Mouse (Mus musculus) R1 (cell line): Measurements from ENCODE around the gene Wasf3.
"Not testable (repeated sequence)": the region's sequence is repeated elsewhere in the genome, so short reads cannot be mapped to it uniquely, and the experiment has no call there.

Experiments
- DNase-seq: peaks from one replicate; pipeline ENCODE4 v3.0.0-alpha.2; 2018; ENCODE audit warnings: low read depth, low spot score

Wasf3 gene

DNA sequence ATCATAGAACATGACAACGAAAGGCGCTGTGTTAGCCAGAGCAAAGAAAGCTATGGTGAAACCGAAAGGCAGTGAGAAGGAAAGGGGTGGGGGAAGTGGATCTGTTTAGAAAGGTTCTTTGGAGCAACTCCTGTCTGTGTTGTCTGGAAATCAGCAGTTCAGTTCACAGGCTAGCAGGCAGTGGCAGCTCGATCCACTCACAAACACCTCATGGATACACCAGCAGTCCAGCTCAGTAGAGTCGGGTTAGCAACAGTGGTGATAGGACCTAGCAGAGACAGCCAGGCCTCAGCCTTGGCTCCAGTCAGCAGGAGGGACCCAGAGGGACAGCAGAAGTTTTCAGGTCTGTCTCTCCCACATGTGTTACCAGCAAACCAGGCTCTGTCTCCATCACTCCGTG lies 16.2 kb downstream of the Wasf3 start:
- DNase-seq, result not testable (repeated sequence)

DNA sequence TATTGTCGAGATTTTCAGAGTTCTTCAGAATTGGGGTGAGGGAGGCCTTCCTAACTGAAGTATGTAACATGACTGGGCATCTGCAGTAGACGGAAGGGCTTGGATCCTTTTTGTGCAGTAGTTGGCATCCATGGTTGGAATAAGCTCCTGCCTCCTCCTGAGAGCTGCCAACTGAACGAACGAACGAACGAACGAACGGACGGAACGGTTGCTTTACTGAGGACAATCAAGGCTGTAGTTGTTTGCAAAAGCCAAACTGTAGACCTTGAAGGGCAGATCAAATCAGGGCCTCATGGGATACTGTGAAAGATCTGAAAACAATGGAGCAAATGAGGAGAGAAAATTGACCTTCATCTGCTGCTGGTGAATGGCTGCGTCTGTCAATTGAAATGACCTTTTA lies 17.5 kb downstream of the Wasf3 start:
- no peak for DNase-seq

DNA sequence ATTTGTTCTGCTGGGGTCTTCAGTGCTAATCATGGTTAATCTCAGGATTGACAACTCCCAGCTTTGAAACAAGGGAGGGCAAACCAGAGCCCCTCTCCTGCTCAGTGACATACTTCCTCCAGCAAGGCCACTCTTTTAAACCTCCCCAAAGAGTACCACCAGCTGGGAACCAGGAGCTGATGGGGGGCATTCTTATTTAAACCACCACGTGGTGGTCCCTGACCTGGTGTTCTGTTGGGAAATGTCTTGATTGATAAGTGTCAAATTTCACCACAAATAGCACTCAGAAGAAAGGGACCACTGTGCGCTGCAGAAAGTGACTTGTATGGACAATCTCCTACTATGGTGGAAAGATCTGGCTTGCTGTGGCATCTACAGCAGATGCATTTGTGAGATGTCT lies 19.1 kb downstream of the Wasf3 start:
- no peak for DNase-seq

DNA sequence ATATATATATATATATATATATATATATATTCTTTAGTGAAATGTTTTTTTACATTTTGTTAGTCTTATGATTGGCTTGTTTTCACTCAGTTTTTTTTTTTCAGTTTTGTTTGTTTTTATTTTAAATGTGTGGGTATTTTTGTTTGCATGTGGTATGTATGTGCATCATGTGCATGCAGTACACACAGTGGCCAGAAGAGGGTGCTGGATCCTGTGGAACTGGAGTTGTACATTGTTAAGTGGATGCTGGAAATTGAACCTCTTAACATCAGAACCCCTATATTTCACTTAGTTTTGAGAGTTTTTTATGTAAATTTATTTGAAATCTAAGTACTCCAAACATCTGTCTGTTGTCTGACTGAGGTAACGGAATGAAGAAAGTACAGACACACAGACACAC lies 21.3 kb downstream of the Wasf3 start:
- peak; percentile 70 for DNase-seq

DNA sequence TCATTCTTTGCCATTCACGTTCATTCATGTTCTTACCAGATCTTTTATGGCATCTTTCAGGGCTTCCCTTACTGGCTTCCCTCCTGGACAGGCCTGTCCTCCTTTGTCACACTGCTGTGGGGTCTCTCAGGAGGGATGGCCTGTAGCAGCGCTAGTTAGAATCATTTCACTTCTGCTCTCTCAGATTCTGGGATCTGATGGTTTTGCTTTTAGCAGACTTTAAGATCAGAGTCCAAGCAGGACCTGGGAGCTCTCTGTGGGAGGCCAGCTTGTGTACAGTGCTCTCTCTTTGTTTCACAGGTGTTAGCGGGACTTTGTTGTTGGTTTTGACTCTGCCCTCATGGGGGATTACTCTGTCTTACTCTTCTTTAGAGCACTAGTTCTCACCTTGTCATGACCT lies 23.0 kb downstream of the Wasf3 start:
- peak; percentile 75 for DNase-seq

DNA sequence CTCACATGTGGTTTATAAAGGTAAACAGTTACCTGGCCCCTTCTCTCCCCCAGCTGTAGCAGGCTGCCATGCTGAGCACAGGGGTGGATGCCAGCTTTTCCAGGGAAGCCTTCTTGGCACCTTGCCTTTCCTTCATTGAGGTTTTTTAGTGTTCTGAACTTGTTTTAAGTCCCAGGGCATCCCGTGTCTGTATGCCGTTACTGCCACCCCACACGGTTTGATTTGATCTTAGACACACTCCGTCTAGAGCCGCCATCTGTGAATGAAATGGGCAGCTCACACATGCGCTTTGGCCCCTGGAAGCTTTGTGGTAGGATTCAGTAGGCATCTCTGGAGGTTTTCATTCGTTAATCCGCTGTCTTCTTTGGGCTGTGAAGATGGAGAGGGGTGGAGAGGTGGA lies 23.8 kb downstream of the Wasf3 start:
- no peak for DNase-seq

DNA sequence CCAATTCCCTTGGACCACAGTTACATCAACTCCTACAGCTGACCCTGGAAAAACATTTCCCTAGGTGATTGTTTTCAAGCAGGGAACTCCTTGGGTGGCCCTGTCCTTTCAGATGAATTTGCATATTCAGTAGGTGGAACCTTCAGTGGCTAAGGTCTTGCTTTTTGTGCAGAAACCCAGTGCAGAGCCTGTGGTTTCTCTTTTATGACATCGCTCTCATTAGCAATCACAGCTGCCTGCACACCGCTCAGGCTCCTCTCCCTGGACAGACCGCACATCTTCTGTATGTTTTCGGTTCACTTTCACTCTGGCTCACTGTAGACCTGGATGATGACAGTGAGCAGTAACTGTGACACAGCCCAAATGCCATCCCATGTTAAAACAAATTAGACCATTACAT lies 26.0 kb downstream of the Wasf3 start:
- peak; percentile 41 for DNase-seq

DNA sequence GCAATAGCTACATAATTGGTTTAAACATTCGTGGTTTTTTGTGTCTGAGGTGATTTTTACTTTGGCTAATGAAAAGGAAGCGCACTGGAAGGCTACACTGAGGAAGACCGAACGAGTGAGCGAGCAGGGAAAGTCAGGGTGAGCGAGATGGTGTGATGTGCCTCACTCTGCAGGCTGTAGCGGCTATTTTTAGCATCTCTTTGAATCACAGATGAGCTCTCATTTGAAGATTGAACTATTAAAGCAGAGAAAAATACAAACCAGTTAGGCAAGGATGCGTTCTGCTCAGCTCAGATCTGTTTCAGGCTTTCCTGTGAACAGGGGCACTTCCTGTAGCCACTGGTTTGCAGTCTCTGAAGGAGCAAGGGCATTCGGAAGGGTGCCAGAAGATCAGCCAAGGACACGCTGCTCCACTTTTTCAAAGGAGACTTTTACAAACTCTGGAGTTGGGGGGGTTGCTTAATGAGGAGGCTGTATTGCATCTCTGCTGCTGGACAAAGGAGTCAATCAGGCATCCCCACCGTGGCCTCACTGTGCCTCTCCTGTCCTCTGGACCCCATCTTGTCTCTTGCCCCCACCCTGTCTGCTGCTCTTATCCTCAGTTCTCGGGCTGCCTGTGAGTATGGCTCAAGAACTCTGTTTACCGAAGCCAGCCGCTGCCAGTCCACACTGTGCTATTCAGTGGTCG lies 28.1 kb downstream of the Wasf3 start:
- DNase-seq, result no peak

DNA sequence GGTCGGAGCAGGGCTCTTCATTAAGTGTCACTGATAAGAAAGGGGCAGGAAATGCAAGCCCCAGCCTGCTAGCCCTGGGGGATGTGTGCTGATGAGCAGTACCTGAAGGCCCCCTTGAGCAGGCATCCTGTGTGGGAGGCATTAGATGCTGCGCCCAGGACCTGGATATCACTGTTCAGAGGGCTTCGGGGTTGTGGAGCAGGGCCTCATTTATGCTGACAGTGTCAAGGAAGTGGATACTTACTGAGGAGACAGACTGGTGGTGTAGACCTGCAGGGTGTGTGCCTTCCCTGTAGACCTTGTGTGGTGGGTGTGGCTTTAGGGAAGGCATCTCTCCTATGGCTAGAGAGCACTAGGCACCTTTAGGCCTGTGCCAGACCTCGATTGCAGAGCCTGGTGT lies 29.8 kb downstream of the Wasf3 start:
- no peak for DNase-seq

DNA sequence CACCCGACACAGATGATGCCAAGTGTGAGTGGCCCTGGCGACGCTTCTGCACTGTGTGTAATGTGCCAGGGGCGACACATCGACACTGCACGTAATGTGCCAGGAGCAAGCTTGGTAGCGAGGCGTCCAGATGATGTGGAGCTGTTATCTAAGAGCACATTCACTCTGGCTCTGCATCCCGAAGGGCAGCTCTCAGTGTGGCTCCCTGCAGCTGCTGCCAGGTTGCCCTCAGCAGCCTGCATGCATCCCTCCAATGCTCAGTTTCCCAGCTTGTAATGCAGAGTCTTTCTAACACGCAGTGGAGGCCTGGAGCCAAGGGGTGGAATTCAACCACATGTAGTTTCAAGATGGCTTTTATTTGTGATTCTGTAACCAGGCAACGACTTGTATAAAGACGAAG lies 30.4 kb downstream of the Wasf3 start:
- DNase-seq, result no peak

DNA sequence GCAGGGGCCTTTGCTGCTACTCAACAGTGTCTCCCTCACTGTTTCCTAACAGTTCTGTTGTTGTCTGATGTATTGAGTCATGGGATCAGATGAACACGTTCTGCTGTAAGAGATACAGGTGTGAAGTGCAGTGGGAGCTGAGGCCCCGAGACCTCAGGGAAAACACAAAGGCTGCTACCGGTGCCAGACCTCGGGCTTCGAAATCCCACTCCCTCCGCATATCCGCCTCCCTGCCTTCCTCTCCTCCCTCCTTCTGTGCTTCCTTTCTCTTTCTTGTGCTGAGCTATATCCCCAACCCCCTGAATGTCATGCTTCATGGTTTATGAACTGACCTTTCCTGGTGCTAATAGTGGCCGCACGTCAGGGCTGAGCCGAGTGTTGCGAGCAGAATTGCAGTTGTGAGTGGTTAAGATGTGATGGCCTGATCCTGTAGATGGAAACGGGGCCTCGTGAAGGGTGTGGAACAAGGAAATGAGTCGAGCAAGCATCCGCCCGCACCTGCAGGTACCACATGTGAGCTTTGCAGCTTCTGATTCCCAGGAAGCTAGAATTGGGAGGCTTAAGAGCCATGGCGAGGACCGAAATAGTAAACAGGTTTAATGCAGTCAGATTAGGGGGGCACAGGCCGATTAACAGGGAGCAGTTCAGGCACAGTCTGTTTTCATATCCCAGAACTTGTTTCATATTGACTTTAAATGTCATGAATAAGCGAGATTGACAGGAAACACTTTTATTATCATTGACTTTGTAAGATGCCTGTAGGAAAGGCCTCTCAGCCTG lies 31.7 kb downstream of the Wasf3 start:
- DNase-seq, result no peak

DNA sequence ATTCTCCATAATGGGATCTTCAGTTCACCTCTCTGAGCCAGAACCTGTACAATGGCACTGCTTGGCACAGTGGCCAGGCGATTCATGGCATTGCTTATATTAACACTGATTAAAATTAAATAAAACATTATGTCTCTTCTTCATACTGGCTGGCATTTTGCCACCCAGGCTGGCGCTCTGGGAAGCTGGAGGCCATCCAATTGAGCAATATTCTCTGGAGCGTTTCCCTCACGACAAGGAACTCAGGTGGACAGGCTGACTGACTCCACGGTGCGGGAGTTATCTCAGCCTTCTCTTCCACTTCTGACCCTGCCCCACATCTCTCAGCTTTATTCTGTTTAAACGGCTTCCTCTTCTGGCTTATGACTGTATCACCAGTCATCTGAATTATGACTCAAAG lies 33.3 kb downstream of the Wasf3 start:
- no peak for DNase-seq

DNA sequence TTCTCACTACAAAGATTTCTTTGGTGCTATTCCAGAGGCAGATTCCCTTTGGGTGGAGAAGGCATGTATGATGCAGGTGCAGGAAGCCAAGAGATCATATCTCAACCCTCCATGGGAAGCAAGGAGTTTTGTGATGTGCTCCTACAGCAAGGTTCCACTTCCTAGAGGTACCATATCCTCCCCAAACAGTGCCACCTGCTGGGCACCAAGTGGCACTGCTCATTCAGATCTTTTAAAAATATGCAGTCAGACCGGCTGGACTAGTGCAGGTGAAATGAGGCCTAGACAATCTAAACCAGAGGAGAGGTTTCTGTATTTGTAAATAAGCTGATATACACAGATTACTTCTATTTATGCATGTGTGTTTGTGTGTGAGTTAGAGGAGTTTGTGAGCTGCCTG lies 35.3 kb downstream of the Wasf3 start:
- DNase-seq, result peak; percentile 73

DNA sequence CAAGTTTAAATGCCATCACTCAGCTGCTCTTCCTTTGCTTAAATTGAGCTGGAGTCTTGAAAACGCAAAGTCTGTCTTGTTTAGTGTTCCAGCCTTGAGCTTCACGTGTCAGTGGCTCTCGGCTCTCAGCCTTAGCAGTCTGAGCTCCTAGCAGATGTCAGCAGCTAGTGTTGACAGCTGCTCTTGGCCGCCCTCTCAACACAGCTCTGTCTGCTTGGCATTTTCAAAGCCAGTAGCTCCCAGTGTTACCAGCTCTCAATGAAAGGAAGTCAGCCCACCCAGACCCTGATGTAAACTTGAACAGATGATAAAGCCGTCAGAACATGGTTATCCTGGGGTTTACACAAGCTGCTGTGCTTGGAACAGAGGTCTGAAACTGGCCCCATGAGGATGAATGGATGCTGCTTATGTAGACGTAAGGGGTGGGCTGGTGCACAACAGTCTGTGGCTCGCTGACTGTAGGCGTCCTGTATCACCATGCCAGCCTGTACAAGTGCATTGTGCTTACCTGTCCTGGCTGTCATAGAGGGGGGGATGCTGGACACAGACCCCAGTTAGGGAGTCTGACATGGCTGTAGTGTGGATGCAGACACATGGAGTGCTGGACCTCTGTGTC lies 40.0 kb downstream of the Wasf3 start:
- DNase-seq, result no peak

DNA sequence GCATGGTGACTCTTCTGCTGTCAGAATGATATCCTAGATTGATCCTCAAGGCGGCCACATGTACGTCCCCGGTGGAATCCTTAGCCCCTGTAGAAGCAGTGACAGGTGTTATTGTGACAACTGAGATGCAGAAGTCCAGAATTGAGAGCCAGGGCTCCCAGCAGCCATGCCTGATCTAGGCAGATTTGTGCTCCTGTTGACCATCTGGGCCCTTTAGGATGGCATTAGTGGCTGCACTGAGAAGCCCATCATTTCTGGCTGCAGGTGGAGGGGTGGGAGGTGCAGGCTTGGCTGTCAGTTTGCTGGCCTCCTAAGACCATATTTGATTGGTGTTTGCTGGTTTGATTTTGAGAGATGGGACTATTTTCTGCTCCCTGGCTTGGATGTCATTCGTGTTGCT lies 40.9 kb downstream of the Wasf3 start:
- DNase-seq, result no peak

DNA sequence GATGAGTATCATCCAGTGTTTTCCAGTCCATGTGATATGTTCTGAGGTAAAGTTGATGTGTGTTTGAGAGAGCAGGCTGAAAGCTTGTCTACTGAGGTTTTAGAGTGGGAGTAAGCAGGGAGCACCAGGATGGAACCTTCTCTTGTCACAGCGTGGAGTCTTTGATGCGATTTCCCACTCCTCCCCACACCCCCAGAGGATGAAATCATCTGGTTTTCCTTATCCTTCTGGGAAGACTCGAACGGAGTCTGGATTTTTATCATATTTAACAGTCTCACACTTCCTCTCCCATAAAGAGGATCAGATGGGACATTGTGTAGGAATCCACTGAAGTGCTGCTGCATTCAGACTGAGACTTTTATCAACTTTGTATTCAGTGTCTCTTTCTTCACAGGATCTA lies 43.3 kb downstream of the Wasf3 start:
- no peak for DNase-seq

DNA sequence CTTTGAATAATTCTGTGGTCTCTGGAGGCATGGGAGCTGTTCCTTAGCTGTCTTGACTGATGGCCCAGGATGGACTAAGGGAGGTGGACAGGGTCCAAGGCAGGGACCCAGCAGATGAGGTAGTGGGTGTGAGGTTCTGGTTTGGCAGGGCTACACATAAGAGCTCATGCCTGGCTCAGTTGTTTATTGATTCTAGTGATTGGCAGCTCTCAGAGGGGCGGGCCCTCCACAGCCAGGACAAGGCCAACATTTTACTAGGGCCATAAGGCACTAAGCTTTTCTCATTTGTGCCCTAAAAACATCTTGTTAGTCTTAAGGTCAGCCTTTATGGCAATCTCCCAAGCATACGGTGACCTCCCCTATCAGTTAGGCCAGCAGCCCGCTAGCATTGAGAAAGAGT lies 47.0 kb downstream of the Wasf3 start:
- DNase-seq, result no peak

DNA sequence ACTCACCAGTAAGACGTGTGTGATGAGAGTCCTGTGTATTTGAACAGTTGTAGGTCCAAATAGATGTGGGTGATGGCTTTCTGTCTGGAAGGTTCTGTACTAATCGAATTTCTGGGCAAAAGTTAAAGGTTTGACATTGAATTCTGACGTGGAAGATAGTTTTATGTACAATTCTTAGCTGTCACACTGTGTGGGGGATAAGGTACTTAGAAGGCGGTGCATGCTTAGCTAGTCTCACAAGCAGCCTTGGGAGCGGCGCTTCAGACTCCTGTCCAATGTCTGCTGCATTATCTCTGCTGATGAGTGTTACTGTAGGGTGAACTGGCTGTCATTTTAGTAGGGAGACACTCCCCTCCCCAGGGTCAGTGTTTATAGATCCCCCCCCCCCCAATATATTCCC lies 47.7 kb downstream of the Wasf3 start:
- DNase-seq, result no peak

DNA sequence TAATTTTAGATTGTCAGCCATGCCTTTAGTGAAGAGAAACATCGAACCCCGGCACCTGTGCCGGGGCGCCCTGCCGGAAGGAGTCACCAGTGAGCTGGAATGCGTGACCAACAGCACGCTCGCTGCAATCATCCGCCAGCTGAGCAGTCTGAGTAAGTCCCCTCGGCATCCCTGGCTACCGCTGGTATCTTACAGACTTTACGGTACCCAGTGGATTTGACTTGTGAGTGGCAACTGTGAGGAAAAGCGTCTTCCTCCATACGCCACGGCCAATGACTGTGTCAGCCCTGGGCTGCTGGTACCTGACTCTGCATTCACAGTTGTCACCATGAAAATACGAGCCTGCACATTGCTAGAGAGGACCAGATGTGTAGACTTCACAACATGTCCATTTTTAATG lies 50.5 kb downstream of the Wasf3 start:
- peak; percentile 27 for DNase-seq

DNA sequence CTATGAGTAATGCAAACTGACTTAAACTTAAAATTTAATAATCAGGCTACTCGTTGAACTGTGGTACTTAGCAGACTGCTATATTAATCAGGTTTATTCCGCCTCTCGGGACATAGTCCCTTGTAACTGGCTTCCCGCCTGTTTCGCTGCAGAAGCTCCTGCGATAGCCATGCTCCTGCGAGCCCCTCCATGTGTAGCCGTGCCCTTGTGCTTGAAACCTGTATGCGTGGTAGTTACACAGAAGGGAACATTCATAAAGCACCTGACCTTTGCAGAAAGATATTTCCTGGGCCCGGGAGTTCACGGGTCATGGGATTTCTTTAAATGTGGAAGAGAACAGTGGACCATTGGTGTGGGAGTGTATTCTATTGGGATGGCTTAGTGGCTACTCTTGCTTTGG lies 52.0 kb downstream of the Wasf3 start:
- DNase-seq, result no peak

DNA sequence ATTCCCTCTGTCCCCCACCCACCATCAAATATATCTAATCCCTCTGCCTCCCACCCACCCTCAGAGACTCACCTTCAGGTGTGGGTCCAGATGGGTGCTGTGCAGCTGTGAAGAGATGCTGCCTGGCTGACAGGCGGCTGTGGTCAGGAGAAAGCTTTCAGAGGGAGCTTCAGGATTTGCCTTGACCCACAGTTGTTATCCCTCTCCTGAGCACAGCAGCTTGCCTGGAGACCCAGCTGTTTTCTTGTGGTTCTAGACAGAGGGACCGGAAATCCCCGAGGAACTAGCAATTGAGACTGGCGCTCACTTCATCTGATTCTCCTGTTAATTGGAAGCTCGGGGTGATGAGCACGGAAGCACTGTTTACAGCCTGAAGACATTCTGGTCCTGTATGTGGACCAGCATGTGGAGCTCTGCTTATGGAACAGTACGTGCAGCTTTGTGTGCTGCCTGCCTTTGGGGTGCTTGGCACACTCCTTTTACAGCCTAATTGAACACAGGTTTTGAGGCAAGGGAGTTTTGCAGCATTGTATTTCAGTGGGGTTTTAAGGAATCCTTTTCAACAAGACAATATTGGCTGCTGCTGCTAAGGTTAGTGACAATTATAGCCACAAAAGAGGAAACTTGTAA lies 54.5 kb downstream of the Wasf3 start:
- no peak for DNase-seq

DNA sequence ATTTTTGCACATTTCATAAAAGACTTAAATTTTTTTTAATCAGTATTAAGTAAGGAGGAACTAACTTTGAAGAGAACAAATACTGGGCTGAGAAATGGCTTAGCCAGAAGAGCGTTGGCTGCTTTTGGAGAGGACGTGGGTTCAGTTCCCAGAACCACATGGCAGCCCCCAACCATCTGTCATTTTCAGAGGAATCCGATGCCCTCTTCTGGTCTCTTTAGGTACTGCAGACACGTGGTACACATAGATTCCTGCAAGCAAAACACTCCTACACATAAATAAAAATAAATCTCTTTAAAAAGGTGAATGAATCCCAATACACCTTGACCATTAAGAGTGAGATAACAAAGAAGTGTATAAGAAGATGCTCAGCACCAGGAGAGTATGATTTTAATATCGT lies 55.5 kb downstream of the Wasf3 start:
- peak; percentile 70 for DNase-seq

DNA sequence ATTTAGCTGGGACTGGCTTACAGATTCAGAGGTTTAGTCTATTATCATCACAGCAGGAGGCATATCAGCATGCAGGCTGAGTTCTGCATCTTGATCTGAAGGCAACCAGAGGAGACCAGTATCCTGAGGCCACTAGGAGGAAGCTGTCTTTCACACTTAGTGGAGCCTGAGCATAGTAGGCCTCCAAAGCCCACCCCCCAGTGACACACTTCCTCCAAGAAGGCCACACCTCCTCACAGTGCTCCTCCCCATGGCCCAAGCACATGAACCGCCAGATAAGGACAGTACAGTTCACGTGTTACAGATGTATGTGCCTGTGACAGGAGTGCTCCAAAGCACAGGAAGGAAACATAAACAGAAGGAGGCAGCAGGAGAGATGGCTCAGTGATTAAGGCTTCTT lies 58.0 kb downstream of the Wasf3 start:
- DNase-seq, result peak; percentile 69
